Mouse (Mus musculus) ovary, postnatal 36 days (tissue): ENCODE measurements around the gene Zfhx3.
"Not testable (repeated sequence)": the region's sequence is repeated elsewhere in the genome, so short reads cannot be mapped to it uniquely, and the experiment has no call there.

Experiments used
- DNase-seq: peaks from one replicate; pipeline ENCODE4 v3.0.0; 2022; ENCODE audit warnings: low spot score, mixed read lengths

Gene Zfhx3

GRCm38 (mm10) chr8:107941922-107942694 is at the start of gene Zfhx3:
Gene Zfhx3, plus strand, starts transcription at chr8:107942644.
- no peak for DNase-seq

- no peak for DNase-seq
These were observed 23.5 kb upstream of the Zfhx3 start for GRCm38 (mm10) chr8:107918984-107919383.

- DNase-seq: no peak
These were observed 16.3 kb upstream of the Zfhx3 start for GRCm38 (mm10) chr8:107926149-107926548.

- no peak for DNase-seq
These were observed 5.7 kb upstream of the Zfhx3 start for GRCm38 (mm10) chr8:107936725-107937124.

- not testable (repeated sequence) for DNase-seq
These were observed 4.2 kb upstream of the Zfhx3 start for GRCm38 (mm10) chr8:107938231-107938630.

GRCm38 (mm10) chr8:107940181-107940580 is 2.3 kb upstream of the Zfhx3 start:
- no peak for DNase-seq

- DNase-seq: no peak
These were observed 487 bp downstream of the Zfhx3 start for GRCm38 (mm10) chr8:107942752-107943510.

- no peak for DNase-seq
These were observed 1.3 kb downstream of the Zfhx3 start for GRCm38 (mm10) chr8:107943550-107944348.

- DNase-seq: no peak
These were observed 2.5 kb downstream of the Zfhx3 start for GRCm38 (mm10) chr8:107944676-107945600.

GRCm38 (mm10) chr8:107946888-107947287 is 4.4 kb downstream of the Zfhx3 start:
- no peak for DNase-seq

- DNase-seq: no peak
These were observed 13.4 kb downstream of the Zfhx3 start for GRCm38 (mm10) chr8:107955887-107956286.

- DNase-seq: no peak
These were observed 15.1 kb downstream of the Zfhx3 start for GRCm38 (mm10) chr8:107957566-107957965.

- no peak for DNase-seq
These were observed 18.0 kb downstream of the Zfhx3 start for GRCm38 (mm10) chr8:107960466-107960865.

- no peak for DNase-seq
These were observed 18.4 kb downstream of the Zfhx3 start for GRCm38 (mm10) chr8:107960878-107961277.

- DNase-seq: no peak
These were observed 29.8 kb downstream of the Zfhx3 start for GRCm38 (mm10) chr8:107972198-107972597.

GRCm38 (mm10) chr8:107974451-107974850 is 32.0 kb downstream of the Zfhx3 start:
- no peak for DNase-seq

GRCm38 (mm10) chr8:107978247-107978646 is 35.8 kb downstream of the Zfhx3 start:
- DNase-seq: no peak

- no peak for DNase-seq
These were observed 38.2 kb downstream of the Zfhx3 start for GRCm38 (mm10) chr8:107980618-107981017.

GRCm38 (mm10) chr8:107986629-107987028 is 44.2 kb downstream of the Zfhx3 start:
- no peak for DNase-seq

- no peak for DNase-seq
These were observed 56.4 kb downstream of the Zfhx3 start for GRCm38 (mm10) chr8:107998874-107999273.

- peak; percentile 28 for DNase-seq
These were observed 69.1 kb downstream of the Zfhx3 start for GRCm38 (mm10) chr8:108011516-108011915.
